Mouse (Mus musculus) spleen, adult 2 months (tissue): ENCODE measurements around the gene Slc2a6.

Experiments
- CTCF ChIP-seq: fragments of 200-500 bp; IDR thresholded peaks from 2 replicates; pipeline ENCODE4 v1.5.1; 2011; ENCODE audit warnings: mild to moderate bottlenecking, inconsistent platforms; ENCODE audit not compliant: insufficient read depth, insufficient read length, insufficient replicate concordance; ENCODE audit errors: extremely low read depth
- POLR2A ChIP-seq: fragments of 200-500 bp; IDR thresholded peaks from 2 replicates; pipeline ENCODE4 v1.6.1; 2011; ENCODE audit warnings: low read depth, low read length, inconsistent platforms

GRCm38 (mm10) chr2:26973116-26973515 is 54.7 kb downstream of the Slc2a6 start, which contains the start of gene Adamts13:
- TF ChIP-seq POLR2A (no peak), CTCF (no peak)
